In genomic region chr6:32475958-32476357, GRCm38 (mm10) we compare ENCODE assay signal across 18 mouse cellular contexts.
DNase-seq lines count a peak whose midpoint lies in the region; ATAC-seq and TF ChIP-seq lines count a peak whose summit lies in the region.
"Had no signal": no experiment of that assay in that cellular context is flagged by ENCODE, and none has a peak within 500 bp of the region (broad histone marks: within the 10 kb centered on the region; RNA-seq: fewer than 3 reads in every experiment).

No protein-coding gene starts in this region.

- ATAC-seq in neural tube, embryonic 15.5 days (ENCODE audit: low FRiP score), result no peak
- ATAC-seq: CD4-positive, CD25-positive, alpha-beta regulatory T cell, adult 4 months; forebrain, postnatal 0 days; inflammation-experienced regulatory T-cells, adult 6 months; liver, postnatal 0 days had no signal

- peak; percentile 13 for DNase-seq in kidney, adult 9 months
- DNase-seq in kidney, adult 11 months, result no peak
- DNase-seq in CH12.LX (ENCODE audit: extremely low read depth) (no peak), NIH3T3 (ENCODE audit: low read depth) (peak; percentile 20)
- DNase-seq in left cerebral cortex, adult 9 months (ENCODE audit: low spot score in 2 of 2), result peak; percentile 62 to 69
- no peak for DNase-seq in B cell, adult 2 months
- DNase-seq: adrenal gland, postnatal 36 days; cerebellum, adult 9-10 months; forebrain, postnatal 0 days; liver; liver, postnatal 0 days; thymus, postnatal 4 days had no signal

- in situ Hi-C loops in CH12.LX (cut with MboI; ENCODE audit: low pct_ligation_motif_present, low pct_unique_long_range_greater_than_20kb, low sequenced_read_pairs), result no loop called here

- TF ChIP-seq RAD21 in CH12.LX (IDR thresholded peaks at IDR 0.05; ENCODE audit: low read depth, low read length), result no peak

- 86% methylated on average over 4 of the region's 4 CpGs for WGBS in neural tube, embryonic 15.5 days

- TF ChIP-seq POLR2A in CH12.LX (IDR thresholded peaks at IDR 0.05; ENCODE audit: low read depth, low read length), result no peak

- no peak overlapping the region for H3K27ac ChIP-seq in CH12.LX (ENCODE audit: insufficient read depth, low read depth)
- no peak overlapping the region for H3K27ac ChIP-seq in neural tube, embryonic 15.5 days (replicated peaks)
- H3K27ac ChIP-seq: embryonic facial prominence, embryonic 12.5 days; hindbrain, embryonic 12.5 days; kidney, embryonic 15.5 days had no signal

- no peaks in the 10 kb centered on the region for H3K36me3 ChIP-seq in CH12.LX (replicated peaks in 1 of 2; ENCODE audit: control insufficient read depth in 1 of 2, insufficient read depth in 1 of 2, low read length in 1 of 2)
- H3K36me3 ChIP-seq in neural tube, embryonic 15.5 days, result no peaks in the 10 kb centered on the region
- H3K36me3 ChIP-seq: embryonic facial prominence, embryonic 12.5 days; hindbrain, embryonic 12.5 days; kidney, embryonic 15.5 days had no signal

- no peak overlapping the region for H3K4me3 ChIP-seq in CH12.LX (replicated peaks in 1 of 3; ENCODE audit: low read depth in 2 of 3, low read length in 2 of 3, poor library complexity in 1 of 3)
- H3K4me3 ChIP-seq in neural tube, embryonic 15.5 days (replicated peaks), result no peak overlapping the region
- H3K4me3 ChIP-seq: embryonic facial prominence, embryonic 12.5 days; hindbrain, embryonic 12.5 days; kidney, embryonic 15.5 days had no signal

- TF ChIP-seq CTCF in CH12.LX (conservative IDR thresholded peaks at IDR 0.05 in 1 of 2, IDR thresholded peaks at IDR 0.05 in 1 of 2; ENCODE audit: low read depth in 2 of 2, low read length in 2 of 2), result no peak

- TF ChIP-seq EP300 in CH12.LX (IDR thresholded peaks at IDR 0.05; ENCODE audit: low read length), result no peak

- no peaks in the 10 kb centered on the region for H3K79me2 ChIP-seq in CH12.LX (replicated peaks; ENCODE audit: control insufficient read depth, extremely low read depth, insufficient read depth, poor library complexity, severe bottlenecking)

- dilution Hi-C loops in CH12.LX (cut with MboI; ENCODE audit: extremely low pct_ligation_motif_present, extremely low pct_unique_long_range_greater_than_20kb, low sequenced_read_pairs), result no loop called here

- peaks cover 6 to 23% of the 10 kb centered on the region in 2 experiments for H3K4me1 ChIP-seq in CH12.LX (ENCODE audit: control insufficient read depth in 1 of 2, insufficient read depth in 2 of 2)
- H3K4me1 ChIP-seq in neural tube, embryonic 15.5 days, result peaks cover 11% of the 10 kb centered on the region

- H3K27me3 ChIP-seq in CH12.LX (replicated peaks), result peaks cover 3% of the 10 kb centered on the region
- no peaks in the 10 kb centered on the region for H3K27me3 ChIP-seq in neural tube, embryonic 15.5 days (replicated peaks)
- H3K27me3 ChIP-seq: hindbrain, embryonic 12.5 days; kidney, embryonic 15.5 days had no signal

- no peaks in the 10 kb centered on the region for H3K9me3 ChIP-seq in CH12.LX (replicated peaks; ENCODE audit: low read length)
- H3K9me3 ChIP-seq in neural tube, embryonic 15.5 days (replicated peaks), result no peaks in the 10 kb centered on the region
- H3K9me3 ChIP-seq: embryonic facial prominence, embryonic 12.5 days; hindbrain, embryonic 12.5 days; kidney, embryonic 15.5 days had no signal

- no peak overlapping the region for H3K4me2 ChIP-seq in CH12.LX (ENCODE audit: insufficient read depth, low read depth, poor library complexity, severe bottlenecking)
- H3K4me2 ChIP-seq in neural tube, embryonic 15.5 days, result no peak overlapping the region
- H3K4me2 ChIP-seq: embryonic facial prominence, embryonic 12.5 days; hindbrain, embryonic 12.5 days; kidney, embryonic 15.5 days had no signal

- no peak overlapping the region for H3K9ac ChIP-seq in CH12.LX (ENCODE audit: insufficient read depth, low read depth)
- no peak overlapping the region for H3K9ac ChIP-seq in neural tube, embryonic 15.5 days (replicated peaks)
- H3K9ac ChIP-seq: embryonic facial prominence, embryonic 12.5 days; forebrain, postnatal 0 days; hindbrain, embryonic 12.5 days; kidney, embryonic 15.5 days; liver, postnatal 0 days had no signal

TF ChIP-seq in CH12.LX, 34 proteins besides CTCF, POLR2A, EP300 and RAD21:
- TF ChIP-seq MAZ (IDR thresholded peaks at IDR 0.05; ENCODE audit: low read depth, low read length) (no peak), MAFK (IDR thresholded peaks at IDR 0.05; ENCODE audit: insufficient replicate concordance, low read length) (no peak), MYC (IDR thresholded peaks at IDR 0.05; ENCODE audit: low read depth, low read length) (no peak), MEF2A (IDR thresholded peaks at IDR 0.05; ENCODE audit: borderline replicate concordance, low read depth, low read length) (0 out of 2 replicates have a peak, but pooled peaks have one; percentile 28)
TF ChIP-seq in CH12.LX: peak in this region for 1.

Comparison
In these comparisons a context has a peak if more than half of its experiments do, and no peak if none do; other contexts are left out.
1. DNase-seq: peak in kidney, adult 9 months (single experiment), NIH3T3 (single experiment) and left cerebral cortex, adult 9 months (2 of 2); none in kidney, adult 11 months (single experiment), CH12.LX (single experiment) and B cell, adult 2 months (0 of 2).